Mouse (Mus musculus) embryo, embryonic 10.5 days (tissue): ENCODE data around the gene Pef1.
A peak's percentile ranks its signal among the peaks of the same experiment; 100 is the strongest.

Experiments
- DNase-seq: peaks from one replicate; pipeline ENCODE4 v3.0.0-alpha.2; 2015; ENCODE audit warnings: low spot score

Gene Pef1

GRCm38 (mm10) chr4:130102111-130102651 lies at the start of gene Pef1:
TSS of gene Pef1 (plus strand) at chr4:130102558.
- DNase-seq = peak; percentile 29

GRCm38 (mm10) chr4:130053111-130053510 lies 49.2 kb upstream of the Pef1 start:
- DNase-seq = no peak

- no peak for DNase-seq
Measured at GRCm38 (mm10) chr4:130054727-130055126, 47.6 kb upstream of the Pef1 start.

- no peak for DNase-seq
Measured at GRCm38 (mm10) chr4:130055160-130056010, 47.0 kb upstream of the Pef1 start.

- no peak for DNase-seq
Measured at GRCm38 (mm10) chr4:130056011-130056322, 46.4 kb upstream of the Pef1 start.

- no peak for DNase-seq
Measured at GRCm38 (mm10) chr4:130056471-130056870, 45.9 kb upstream of the Pef1 start.

GRCm38 (mm10) chr4:130060937-130061336 lies 41.4 kb upstream of the Pef1 start:
- no peak for DNase-seq

GRCm38 (mm10) chr4:130063191-130063590 lies 39.2 kb upstream of the Pef1 start:
- DNase-seq = no peak

- no peak for DNase-seq
Measured at GRCm38 (mm10) chr4:130066816-130067215, 35.5 kb upstream of the Pef1 start.

- no peak for DNase-seq
Measured at GRCm38 (mm10) chr4:130070523-130070922, 31.8 kb upstream of the Pef1 start.

GRCm38 (mm10) chr4:130071758-130072157 lies 30.6 kb upstream of the Pef1 start:
- no peak for DNase-seq

- no peak for DNase-seq
Measured at GRCm38 (mm10) chr4:130073367-130073766, 29.0 kb upstream of the Pef1 start.

GRCm38 (mm10) chr4:130074761-130075515 lies 27.4 kb upstream of the Pef1 start:
- no peak for DNase-seq

GRCm38 (mm10) chr4:130076856-130077255 lies 25.5 kb upstream of the Pef1 start:
- DNase-seq = no peak

- DNase-seq = no peak
Measured at GRCm38 (mm10) chr4:130078816-130079485, 23.4 kb upstream of the Pef1 start.

GRCm38 (mm10) chr4:130079521-130079920 lies 22.8 kb upstream of the Pef1 start:
- no peak for DNase-seq

GRCm38 (mm10) chr4:130081345-130082190 lies 20.8 kb upstream of the Pef1 start:
- DNase-seq = no peak

GRCm38 (mm10) chr4:130082211-130082610 lies 20.1 kb upstream of the Pef1 start:
- DNase-seq = no peak

- no peak for DNase-seq
Measured at GRCm38 (mm10) chr4:130084331-130084945, 17.9 kb upstream of the Pef1 start.

GRCm38 (mm10) chr4:130085246-130085820 lies 17.0 kb upstream of the Pef1 start:
- DNase-seq = no peak

GRCm38 (mm10) chr4:130087293-130087692 lies 15.1 kb upstream of the Pef1 start:
- peak; percentile 95 for DNase-seq
